Mouse (Mus musculus): ENCODE results near the gene Ciao2b.
A peak's percentile ranks its signal among the peaks of the same experiment; 100 is the strongest.
"Not testable (repeated sequence)": the region's sequence is repeated elsewhere in the genome, so short reads cannot be mapped to it uniquely, and the experiment has no call there.

DNA sequence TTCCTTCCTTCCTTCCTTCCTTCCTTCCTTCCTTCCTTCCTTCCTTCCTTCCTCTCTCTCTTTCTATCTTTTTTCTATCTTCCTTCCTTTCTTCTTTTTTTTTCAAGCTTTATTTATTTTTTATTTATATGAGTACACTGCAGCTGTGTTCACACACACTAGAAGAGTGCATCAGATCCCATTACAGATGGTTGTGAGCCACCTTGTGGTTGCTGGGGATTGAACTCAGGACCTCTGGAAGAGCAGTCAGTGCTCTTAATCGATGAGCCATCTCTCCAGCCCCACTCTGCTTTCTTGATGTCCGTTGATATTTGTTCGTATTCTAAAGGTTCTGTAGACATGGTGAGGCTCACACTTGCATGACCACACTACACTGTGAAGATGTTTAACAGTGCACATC, 2.4 kb upstream of the Ciao2b start:
- peak in 1 of 3 experiments; percentile 17; a peak in 2 of 6 replicates for TF ChIP-seq CTCF (IDR thresholded peaks at IDR 0.05 in 2 of 3, conservative IDR thresholded peaks at IDR 0.05 in 1 of 3; ENCODE audit: control insufficient read depth in 1 of 3, insufficient read depth in 1 of 3, low read depth in 2 of 3, low read length in 3 of 3, poor library complexity in 1 of 3, severe bottlenecking in 1 of 3)
- not testable (repeated sequence) for TF ChIP-seq EP300 (IDR thresholded peaks at IDR 0.05; ENCODE audit: low read depth in 1 of 2, low read length in 2 of 2)

Data from MEL (cell line).